Mouse (Mus musculus) E14TG2a.4 (cell line): ENCODE measurements around the gene Rnf207.

Source experiments
- CTCF ChIP-seq: conservative IDR thresholded peaks from 2 replicates; pipeline ENCODE4 v1.5.1; 2014; ENCODE audit warnings: low read length
- NANOG ChIP-seq: IDR thresholded peaks from 2 replicates; pipeline ENCODE4 v1.6.1; 2014; ENCODE audit warnings: borderline replicate concordance, low read length, mixed read lengths
- POU5F1 ChIP-seq: IDR thresholded peaks from 2 replicates; pipeline ENCODE4 v1.6.1; 2014; ENCODE audit warnings: low read length, borderline replicate concordance

GRCm38 (mm10) chr4:152317631-152318033, 1.2 kb downstream of the Rnf207 start:
- no peak for TF ChIP-seq CTCF
- TF ChIP-seq POU5F1, result no peak
- TF ChIP-seq NANOG, result no peak
